Mouse (Mus musculus): ENCODE measurements at regions not wholly inside any gene's neighbourhood (a gene's known extent, or its start where the extent isn't known, plus 50 kb on each side); places are given as distances from the start of the nearest gene placed in this dataset.

DNA sequence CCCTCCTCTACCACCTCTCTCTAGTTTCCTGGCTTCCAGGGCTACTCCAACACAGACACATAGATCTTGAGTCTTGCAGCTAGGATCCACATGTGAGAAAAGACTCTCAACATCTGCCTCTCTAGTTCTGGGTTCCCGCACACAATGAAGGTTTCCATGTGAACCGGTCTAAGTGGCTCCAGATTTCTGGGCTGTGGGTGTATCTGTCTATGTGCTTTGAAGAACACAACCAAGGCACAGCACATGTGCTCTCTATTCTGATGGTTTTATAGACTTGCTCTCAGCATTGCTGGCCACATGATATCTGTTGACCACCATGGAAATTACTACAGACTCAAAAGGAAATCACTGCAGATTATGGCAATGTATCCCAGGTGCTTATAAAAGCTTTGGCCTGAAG lies 972.4 kb downstream of the Defb40 start:
- ATAC-seq (ENCODE audit: insufficient read depth, low read depth) = no peak

DNA sequence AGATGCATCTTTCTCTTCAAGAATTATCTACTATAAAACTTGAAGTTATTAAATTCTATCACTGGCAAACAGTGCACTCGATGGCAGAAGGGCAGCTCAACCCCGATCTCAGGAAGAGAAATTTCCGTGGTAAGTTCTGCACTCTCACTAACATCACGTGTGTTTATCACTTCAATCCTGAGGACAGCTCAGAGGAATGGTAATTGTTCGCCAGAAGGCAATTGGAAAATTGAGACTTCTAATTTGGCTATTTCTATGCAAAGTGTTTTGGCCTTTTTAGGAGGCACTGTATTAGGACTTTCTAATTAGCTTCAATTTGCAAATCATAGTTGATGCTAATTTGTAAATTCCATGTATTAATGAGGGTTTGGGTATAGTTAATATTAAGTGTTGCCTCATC lies 977.3 kb downstream of the Defb40 start:
- TF ChIP-seq EP300 (IDR thresholded peaks at IDR 0.05; ENCODE audit: low read depth) = no peak
- no peak for TF ChIP-seq CTCF (IDR thresholded peaks at IDR 0.05; ENCODE audit: low read depth)
- Histone ChIP-seq H3K4me1 (ENCODE audit: control insufficient read depth, insufficient read depth) (no peaks in the 10 kb centered on the region), H3K27ac (ENCODE audit: low read depth) (no peak overlapping the region), H3K27me3 (ENCODE audit: control insufficient read depth, insufficient read depth, low read length) (no peaks in the 10 kb centered on the region), H3K9ac (replicated peaks; ENCODE audit: low read depth, low read length) (no peak overlapping the region), H3K4me3 (ENCODE audit: low read depth, low read length) (no peak overlapping the region), H3K9me3 (replicated peaks; ENCODE audit: control insufficient read depth, low read length) (no peaks in the 10 kb centered on the region), H3K36me3 (replicated peaks; ENCODE audit: control insufficient read depth, insufficient read depth, low read length) (no peaks in the 10 kb centered on the region), H3K4me2 (ENCODE audit: low read depth, low read length) (no peak overlapping the region)
- 75% methylated on average over 5 of the region's 5 CpGs for WGBS
- no peak for DNase-seq (ENCODE audit: low spot score)
- ATAC-seq (ENCODE audit: insufficient read depth, low read depth) = no peak

More for the DNA sequence above, 972.4 kb downstream of the Defb40 start:
- H3K9me3 ChIP-seq (replicated peaks; ENCODE audit: control insufficient read depth, low read length) = no peaks in the 10 kb centered on the region
- no peaks in the 10 kb centered on the region for H3K36me3 ChIP-seq (replicated peaks; ENCODE audit: control insufficient read depth, insufficient read depth, low read length)
- no peak for DNase-seq (ENCODE audit: low spot score)
- no peak overlapping the region for H3K4me3 ChIP-seq (ENCODE audit: low read depth, low read length)
- H3K4me1 ChIP-seq (ENCODE audit: control insufficient read depth, insufficient read depth) = no peaks in the 10 kb centered on the region
- H3K4me2 ChIP-seq (ENCODE audit: low read depth, low read length) = no peak overlapping the region
- H3K27me3 ChIP-seq (ENCODE audit: control insufficient read depth, insufficient read depth, low read length) = no peaks in the 10 kb centered on the region
- H3K9ac ChIP-seq (replicated peaks; ENCODE audit: low read depth, low read length) = no peak overlapping the region
- 85% methylated on average over 2 of the region's 2 CpGs for WGBS
- TF ChIP-seq EP300 (IDR thresholded peaks at IDR 0.05; ENCODE audit: low read depth) (no peak), CTCF (IDR thresholded peaks at IDR 0.05; ENCODE audit: low read depth) (no peak)
- no peak overlapping the region for H3K27ac ChIP-seq (ENCODE audit: low read depth)

DNA sequence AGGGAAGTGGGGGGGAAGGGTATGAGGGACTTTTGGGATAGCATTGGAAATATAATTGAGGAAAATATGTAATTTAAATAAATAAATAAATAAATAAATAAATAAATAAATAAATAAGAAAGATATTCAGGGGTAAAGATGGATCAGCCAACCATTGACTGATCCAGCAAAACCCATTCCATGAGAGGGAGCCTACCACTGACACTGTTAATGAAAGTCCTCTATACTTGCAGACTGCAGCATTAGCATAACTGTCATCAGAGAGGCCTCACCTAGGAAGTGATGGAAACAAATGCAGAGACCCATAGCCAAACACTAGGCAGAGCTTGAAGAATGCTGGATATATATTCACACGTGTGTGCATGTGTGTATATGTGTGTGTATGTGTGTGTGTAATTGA lies 993.3 kb downstream of the Defb40 start:
- WGBS = 79% methylated on average over 1 of the region's 1 CpGs
- no peak overlapping the region for H3K4me3 ChIP-seq (ENCODE audit: low read depth, low read length)
- ATAC-seq (ENCODE audit: insufficient read depth, low read depth) = no peak

DNA sequence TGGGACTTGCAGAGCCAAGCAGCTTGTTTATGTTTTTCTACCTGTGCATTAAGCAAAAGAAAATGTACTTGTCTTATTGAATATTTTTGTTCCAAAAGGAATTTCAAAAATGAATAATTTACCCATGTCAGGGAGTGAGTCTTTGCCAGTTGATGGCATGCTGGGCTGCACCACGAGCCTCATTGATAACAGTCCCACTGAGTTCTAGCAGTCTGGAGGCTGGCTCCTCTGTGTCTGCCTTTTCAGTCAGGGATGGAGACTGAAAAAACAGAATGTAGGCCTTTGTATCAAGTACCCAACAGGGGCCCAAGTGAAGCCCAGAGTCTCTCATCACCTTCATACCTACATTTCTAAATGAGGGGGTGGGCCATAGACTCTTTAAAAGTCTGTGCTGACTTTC lies 1029.2 kb downstream of the Defb40 start:
- no peak for ATAC-seq (ENCODE audit: insufficient read depth, low read depth)
- no peak overlapping the region for H3K9ac ChIP-seq (replicated peaks; ENCODE audit: low read depth, low read length)
- H3K27ac ChIP-seq (ENCODE audit: low read depth) = no peak overlapping the region
- no peaks in the 10 kb centered on the region for H3K9me3 ChIP-seq (replicated peaks; ENCODE audit: control insufficient read depth, low read length)
- no peak overlapping the region for H3K4me2 ChIP-seq (ENCODE audit: low read depth, low read length)
- 35% methylated on average over 1 of the region's 1 CpGs for WGBS
- TF ChIP-seq CTCF (IDR thresholded peaks at IDR 0.05; ENCODE audit: low read depth) = no peak
- no peaks in the 10 kb centered on the region for H3K36me3 ChIP-seq (replicated peaks; ENCODE audit: control insufficient read depth, insufficient read depth, low read length)
- H3K4me3 ChIP-seq (ENCODE audit: low read depth, low read length) = no peak overlapping the region
- DNase-seq (ENCODE audit: low spot score) = no peak
- no peaks in the 10 kb centered on the region for H3K4me1 ChIP-seq (ENCODE audit: control insufficient read depth, insufficient read depth)
- no peaks in the 10 kb centered on the region for H3K27me3 ChIP-seq (ENCODE audit: control insufficient read depth, insufficient read depth, low read length)

More for the DNA sequence above, 993.3 kb downstream of the Defb40 start:
- no peaks in the 10 kb centered on the region for H3K36me3 ChIP-seq (replicated peaks; ENCODE audit: control insufficient read depth, insufficient read depth, low read length)
- no peaks in the 10 kb centered on the region for H3K9me3 ChIP-seq (replicated peaks; ENCODE audit: control insufficient read depth, low read length)
- H3K27me3 ChIP-seq (ENCODE audit: control insufficient read depth, insufficient read depth, low read length) = no peaks in the 10 kb centered on the region
- no peaks in the 10 kb centered on the region for H3K4me1 ChIP-seq (ENCODE audit: control insufficient read depth, insufficient read depth)
- H3K4me2 ChIP-seq (ENCODE audit: low read depth, low read length) = no peak overlapping the region
- DNase-seq (ENCODE audit: low spot score) = no peak
- H3K27ac ChIP-seq (ENCODE audit: low read depth) = no peak overlapping the region
- TF ChIP-seq CTCF (IDR thresholded peaks at IDR 0.05; ENCODE audit: low read depth) (no peak), EP300 (IDR thresholded peaks at IDR 0.05; ENCODE audit: low read depth) (no peak)
- H3K9ac ChIP-seq (replicated peaks; ENCODE audit: low read depth, low read length) = no peak overlapping the region

DNA sequence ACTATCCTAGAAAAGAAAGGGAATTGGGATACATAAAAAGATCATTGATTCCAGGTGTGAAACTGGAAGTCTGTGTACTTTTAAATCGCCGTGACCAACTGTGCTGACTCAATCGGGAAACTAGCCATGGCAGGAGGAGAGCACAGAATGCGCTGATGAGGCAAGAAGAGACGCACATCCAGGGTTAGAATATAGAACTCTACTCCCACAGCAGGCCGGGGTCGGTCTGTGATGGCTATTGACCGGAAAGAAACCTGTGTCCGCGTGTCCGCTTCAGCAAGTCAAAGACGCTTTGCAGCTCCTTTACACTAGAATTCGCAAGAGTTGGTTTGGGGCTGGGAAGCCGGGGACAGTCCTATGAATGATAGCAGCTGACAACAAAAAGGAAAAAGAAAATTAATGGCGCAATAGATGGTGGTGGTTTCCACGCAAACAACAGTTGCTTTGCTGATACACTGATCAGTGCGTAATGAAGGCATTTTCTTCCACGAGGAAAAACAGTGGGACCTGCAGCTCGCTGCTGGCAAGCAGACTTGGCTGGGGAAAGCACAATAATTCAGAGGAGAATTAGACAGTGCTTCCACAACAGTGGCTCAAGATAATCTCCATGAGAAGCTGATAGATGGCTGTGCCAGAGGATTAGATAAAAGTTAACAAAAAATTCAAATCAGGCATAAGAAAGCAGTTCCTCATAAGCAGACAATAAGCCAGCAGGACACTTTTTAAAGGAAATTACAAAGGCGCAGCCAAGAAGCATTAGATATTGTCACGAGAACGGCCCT lies 1029.8 kb downstream of the Defb40 start:
- no peak for TF ChIP-seq CTCF (IDR thresholded peaks at IDR 0.05; ENCODE audit: low read depth)
- TF ChIP-seq EP300 (IDR thresholded peaks at IDR 0.05; ENCODE audit: low read depth) = no peak
- ATAC-seq (ENCODE audit: insufficient read depth, low read depth) = no peak
- no peaks in the 10 kb centered on the region for H3K27me3 ChIP-seq (ENCODE audit: control insufficient read depth, insufficient read depth, low read length)
- H3K9ac ChIP-seq (replicated peaks; ENCODE audit: low read depth, low read length) = no peak overlapping the region
- no peaks in the 10 kb centered on the region for H3K4me1 ChIP-seq (ENCODE audit: control insufficient read depth, insufficient read depth)
- no peaks in the 10 kb centered on the region for H3K9me3 ChIP-seq (replicated peaks; ENCODE audit: control insufficient read depth, low read length)
- H3K4me3 ChIP-seq (ENCODE audit: low read depth, low read length) = no peak overlapping the region
- WGBS = 81% methylated on average over 22 of the region's 22 CpGs
- no peaks in the 10 kb centered on the region for H3K36me3 ChIP-seq (replicated peaks; ENCODE audit: control insufficient read depth, insufficient read depth, low read length)
- no peak overlapping the region for H3K27ac ChIP-seq (ENCODE audit: low read depth)
- no peak for DNase-seq (ENCODE audit: low spot score)
- no peak overlapping the region for H3K4me2 ChIP-seq (ENCODE audit: low read depth, low read length)

DNA sequence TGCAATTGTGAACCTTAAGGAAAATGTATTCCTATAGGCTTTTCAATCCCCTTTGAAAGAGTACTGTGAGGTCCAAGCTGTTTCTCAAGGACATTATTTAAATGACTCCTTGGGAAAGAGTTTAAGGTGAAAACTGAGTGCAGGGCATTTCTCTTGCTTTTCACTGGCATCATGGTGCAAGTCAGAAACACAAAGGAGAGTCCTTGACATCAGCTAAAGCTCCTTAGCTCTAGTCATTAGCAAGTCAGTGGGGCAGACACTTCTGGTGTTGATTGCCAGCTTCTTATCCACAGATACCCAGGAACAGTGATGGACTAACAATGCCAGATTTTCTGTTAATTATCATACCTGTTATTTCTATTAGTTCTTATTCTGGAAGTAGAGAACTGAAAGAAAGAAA lies 1043.4 kb downstream of the Defb40 start:
- Histone ChIP-seq H3K27me3 (ENCODE audit: control insufficient read depth, insufficient read depth, low read length) (no peaks in the 10 kb centered on the region), H3K27ac (ENCODE audit: low read depth) (no peak overlapping the region)
- ATAC-seq (ENCODE audit: insufficient read depth, low read depth) = no peak

More for the DNA sequence above, 1043.4 kb downstream of the Defb40 start:
- TF ChIP-seq EP300 (IDR thresholded peaks at IDR 0.05; ENCODE audit: low read depth) (no peak), CTCF (IDR thresholded peaks at IDR 0.05; ENCODE audit: low read depth) (no peak)
- Histone ChIP-seq H3K36me3 (replicated peaks; ENCODE audit: control insufficient read depth, insufficient read depth, low read length) (no peaks in the 10 kb centered on the region), H3K4me3 (ENCODE audit: low read depth, low read length) (no peak overlapping the region), H3K9me3 (replicated peaks; ENCODE audit: control insufficient read depth, low read length) (no peaks in the 10 kb centered on the region), H3K4me1 (ENCODE audit: control insufficient read depth, insufficient read depth) (no peaks in the 10 kb centered on the region), H3K4me2 (ENCODE audit: low read depth, low read length) (no peak overlapping the region), H3K9ac (replicated peaks; ENCODE audit: low read depth, low read length) (no peak overlapping the region)
- DNase-seq (ENCODE audit: low spot score) = no peak
